Mouse (Mus musculus) embryo, embryonic 11.5 days (tissue): ENCODE measurements around the gene Acap1.

ENCODE experiments used
- DNase-seq: peaks from one replicate; pipeline ENCODE4 v3.0.0-alpha.2; 2012; ENCODE audit warnings: low read depth, low spot score

The Acap1 gene

GRCm38 (mm10) chr11:69837952-69838713 is 57.2 kb downstream of the Acap1 start, which contains the start of gene Tmem256:
Tmem256 (plus strand) TSS chr11:69838514.
- DNase-seq = peak; percentile 93

- DNase-seq = no peak
These were observed 57.8 kb downstream of the Acap1 start, which contains the start of gene Nlgn2 for GRCm38 (mm10) chr11:69837604-69837951. Nlgn2 (minus strand) TSS chr11:69837784.

GRCm38 (mm10) chr11:69836703-69837576 is 58.4 kb downstream of the Acap1 start:
- DNase-seq = no peak

- DNase-seq = no peak
These were observed 59.4 kb downstream of the Acap1 start for GRCm38 (mm10) chr11:69835966-69836335.

- no peak for DNase-seq
These were observed 59.9 kb downstream of the Acap1 start for GRCm38 (mm10) chr11:69835326-69835965.

- DNase-seq = no peak
These were observed 61.3 kb downstream of the Acap1 start for GRCm38 (mm10) chr11:69834001-69834549.

- no peak for DNase-seq
These were observed 61.8 kb downstream of the Acap1 start for GRCm38 (mm10) chr11:69833554-69833953.
